Mouse (Mus musculus): Measurements from ENCODE around the gene Pramef8. TPM values are rescaled to one million over a fixed set of nuclear protein-coding genes. Genes with fewer than 3 reads are reported as not detected.
"Not testable (repeated sequence)": the region's sequence is repeated elsewhere in the genome, so short reads cannot be mapped to it uniquely, and the experiment has no call there.

Gene Pramef8
- polyA plus RNA-seq, 1 experiment from 2014 or later: 8.8 TPM

- Histone ChIP-seq H3K27me3 (replicated peaks; ENCODE audit: control insufficient read depth, insufficient read depth, low read length) (no peaks in the 10 kb centered on the region), H3K36me3 (ENCODE audit: control insufficient read depth, insufficient read depth, low read length) (no peaks in the 10 kb centered on the region), H3K4me3 (ENCODE audit: low read depth, low read length) (no peak within 1 kb of the TSS), H3K4me1 (ENCODE audit: control insufficient read depth, insufficient read depth, low read length) (no peaks in the 10 kb centered on the region), H3K9ac (ENCODE audit: low read depth, low read length) (no peak within 1 kb of the TSS), H3K4me2 (ENCODE audit: low read depth, low read length) (no peak within 1 kb of the TSS), H3K27ac (replicated peaks; ENCODE audit: low read depth, low read length) (no peak within 1 kb of the TSS), H3K9me3 (ENCODE audit: control insufficient read depth, low read length) (peaks cover 5% of the 10 kb centered on the region; the same call in 1 of the 2 replicates)
- ATAC-seq (ENCODE audit: low read depth): no peak
- WGBS: 76% methylated on average over 26 of the region's 26 CpGs
- DNase-seq (ENCODE audit: low spot score): no peak
Measured at GRCm38 (mm10) chr4:143394181-143394580, 18.0 kb upstream of the Pramef8 start, which contains the start of gene Pramel1. TSS of gene Pramel1 (plus strand) at chr4:143394428.

- Histone ChIP-seq H3K27me3 (replicated peaks; ENCODE audit: control insufficient read depth, insufficient read depth, low read length) (no peaks in the 10 kb centered on the region), H3K9me3 (ENCODE audit: control insufficient read depth, low read length) (peaks cover 15% of the 10 kb centered on the region), H3K4me2 (ENCODE audit: low read depth, low read length) (peak overlapping the region; percentile 55), H3K4me3 (ENCODE audit: low read depth, low read length) (peak overlapping the region; percentile 53), H3K27ac (replicated peaks; ENCODE audit: low read depth, low read length) (no peak overlapping the region), H3K9ac (ENCODE audit: low read depth, low read length) (peak overlapping the region; percentile 68), H3K4me1 (ENCODE audit: control insufficient read depth, insufficient read depth, low read length) (0 out of 2 replicates have a peak, but pooled peaks cover 3% of the 10 kb centered on the region), H3K36me3 (ENCODE audit: control insufficient read depth, insufficient read depth, low read length) (peaks cover 31% of the 10 kb centered on the region)
- no peak for ATAC-seq (ENCODE audit: low read depth)
- peak; percentile 2 for DNase-seq (ENCODE audit: low spot score)
- 71% methylated on average over 5 of the region's 5 CpGs for WGBS
Measured at GRCm38 (mm10) chr4:143411566-143412218, 534 bp upstream of the Pramef8 start.

GRCm38 (mm10) chr4:143413621-143414020 lies 1.4 kb downstream of the Pramef8 start:
- ATAC-seq (ENCODE audit: low read depth): no peak
- 97% methylated on average over 1 of the region's 1 CpGs for WGBS

GRCm38 (mm10) chr4:143414121-143414520 lies 1.9 kb downstream of the Pramef8 start:
- Histone ChIP-seq H3K36me3 (ENCODE audit: control insufficient read depth, insufficient read depth, low read length) (peaks cover 55% of the 10 kb centered on the region), H3K9me3 (ENCODE audit: control insufficient read depth, low read length) (peaks cover 15% of the 10 kb centered on the region), H3K4me1 (ENCODE audit: control insufficient read depth, insufficient read depth, low read length) (0 out of 2 replicates have a peak, but pooled peaks cover 3% of the 10 kb centered on the region), H3K27me3 (replicated peaks; ENCODE audit: control insufficient read depth, insufficient read depth, low read length) (no peaks in the 10 kb centered on the region), H3K27ac (replicated peaks; ENCODE audit: low read depth, low read length) (no peak overlapping the region), H3K4me3 (ENCODE audit: low read depth, low read length) (no peak overlapping the region), H3K9ac (ENCODE audit: low read depth, low read length) (no peak overlapping the region), H3K4me2 (ENCODE audit: low read depth, low read length) (no peak overlapping the region)
- ATAC-seq (ENCODE audit: low read depth): no peak
- 97% methylated on average over 3 of the region's 3 CpGs for WGBS
- no peak for DNase-seq (ENCODE audit: low spot score)

More at GRCm38 (mm10) chr4:143413621-143414020, 1.4 kb downstream of the Pramef8 start:
- H3K9ac ChIP-seq (ENCODE audit: low read depth, low read length): no peak overlapping the region
- peaks cover 15% of the 10 kb centered on the region for H3K9me3 ChIP-seq (ENCODE audit: control insufficient read depth, low read length)
- H3K4me1 ChIP-seq (ENCODE audit: control insufficient read depth, insufficient read depth, low read length): 0 out of 2 replicates have a peak, but pooled peaks cover 3% of the 10 kb centered on the region
- no peaks in the 10 kb centered on the region for H3K27me3 ChIP-seq (replicated peaks; ENCODE audit: control insufficient read depth, insufficient read depth, low read length)
- H3K27ac ChIP-seq (replicated peaks; ENCODE audit: low read depth, low read length): no peak overlapping the region
- peak overlapping the region; percentile 53 for H3K4me3 ChIP-seq (ENCODE audit: low read depth, low read length)
- DNase-seq (ENCODE audit: low spot score): no peak
- peaks cover 50% of the 10 kb centered on the region for H3K36me3 ChIP-seq (ENCODE audit: control insufficient read depth, insufficient read depth, low read length)
- H3K4me2 ChIP-seq (ENCODE audit: low read depth, low read length): no peak overlapping the region

GRCm38 (mm10) chr4:143426770-143427169 lies 14.5 kb downstream of the Pramef8 start:
- H3K36me3 ChIP-seq (ENCODE audit: control insufficient read depth, insufficient read depth, low read length); H3K27ac ChIP-seq (replicated peaks; ENCODE audit: low read depth, low read length); H3K9ac ChIP-seq (ENCODE audit: low read depth, low read length); H3K9me3 ChIP-seq (ENCODE audit: control insufficient read depth, low read length); H3K4me1 ChIP-seq (ENCODE audit: control insufficient read depth, insufficient read depth, low read length); H3K27me3 ChIP-seq (replicated peaks; ENCODE audit: control insufficient read depth, insufficient read depth, low read length); ATAC-seq (ENCODE audit: low read depth); H3K4me3 ChIP-seq (ENCODE audit: low read depth, low read length); H3K4me2 ChIP-seq (ENCODE audit: low read depth, low read length): not testable (repeated sequence)
- DNase-seq (ENCODE audit: low spot score): peak; percentile 1
- WGBS: 53% methylated on average over 5 of the region's 5 CpGs

DNA sequence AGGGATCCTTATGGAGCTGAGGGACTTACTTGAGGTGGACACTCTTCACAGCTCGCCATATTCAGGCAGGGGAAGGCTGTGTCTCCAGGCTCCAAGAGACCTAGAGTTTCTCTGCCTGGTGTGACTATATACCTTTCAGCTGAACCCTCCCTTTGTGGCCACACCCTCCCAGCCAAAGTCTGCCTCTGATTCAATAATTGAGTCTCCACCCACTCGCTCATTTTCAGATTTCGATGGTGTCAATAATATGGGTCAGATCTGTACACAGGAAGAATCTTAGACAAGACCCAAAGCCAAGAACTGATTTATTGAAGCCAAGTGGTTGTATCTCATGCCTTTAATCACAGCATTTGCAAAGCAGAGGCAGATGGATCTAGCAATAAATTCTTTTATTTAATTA lies 38.0 kb downstream of the Pramef8 start, which contains the start of gene Oog4:
TSS of gene Oog4 (minus strand) at position 101 of the 400 bp plus-strand sequence.
- 76% methylated on average over 3 of the region's 3 CpGs for WGBS
- Histone ChIP-seq H3K4me2 (ENCODE audit: low read depth, low read length) (no peak within 1 kb of the TSS), H3K9ac (ENCODE audit: low read depth, low read length) (no peak within 1 kb of the TSS), H3K27me3 (replicated peaks; ENCODE audit: control insufficient read depth, insufficient read depth, low read length) (no peaks in the 10 kb centered on the region), H3K4me1 (ENCODE audit: control insufficient read depth, insufficient read depth, low read length) (no peaks in the 10 kb centered on the region), H3K9me3 (ENCODE audit: control insufficient read depth, low read length) (no peaks in the 10 kb centered on the region), H3K36me3 (ENCODE audit: control insufficient read depth, insufficient read depth, low read length) (no peaks in the 10 kb centered on the region), H3K27ac (replicated peaks; ENCODE audit: low read depth, low read length) (no peak within 1 kb of the TSS), H3K4me3 (ENCODE audit: low read depth, low read length) (no peak within 1 kb of the TSS)
- DNase-seq (ENCODE audit: low spot score): no peak
- no peak for ATAC-seq (ENCODE audit: low read depth)

Other genes starting within 250 kb of the Pramef8 start
- 11.5 and 11.6 TPM in 2 replicates for gene Prdm2, start 199.4 kb upstream of the Pramef8 start, polyA plus RNA-seq (2014; fragmentation: Nextera tagmentation; extraction: Ambion mirVana)
- gene Pdpn, start 112.9 kb upstream of the Pramef8 start, polyA plus RNA-seq (2014; fragmentation: Nextera tagmentation; extraction: Ambion mirVana): 67.1 and 70.2 TPM in 2 replicates
- gene Lrrc38, start 62.7 kb upstream of the Pramef8 start, polyA plus RNA-seq (2014; fragmentation: Nextera tagmentation; extraction: Ambion mirVana): 2.2 and 2.3 TPM in 2 replicates
- gene Pramel1, start 18.0 kb upstream of the Pramef8 start, polyA plus RNA-seq (2014; fragmentation: Nextera tagmentation; extraction: Ambion mirVana): not detected in 2 replicates
- not detected in 2 replicates for gene Oog4, start 37.9 kb downstream of the Pramef8 start, polyA plus RNA-seq (2014; fragmentation: Nextera tagmentation; extraction: Ambion mirVana)
- gene Gm13043, start 98.9 kb downstream of the Pramef8 start, polyA plus RNA-seq (2014; fragmentation: Nextera tagmentation; extraction: Ambion mirVana): not detected in 2 replicates
- gene Gm13040, start 123.5 kb downstream of the Pramef8 start, polyA plus RNA-seq (2014; fragmentation: Nextera tagmentation; extraction: Ambion mirVana): not detected in 2 replicates
- gene BC080695, start 139.3 kb downstream of the Pramef8 start, polyA plus RNA-seq (2014; fragmentation: Nextera tagmentation; extraction: Ambion mirVana): not detected in 2 replicates
- gene Gm13057, start 139.3 kb downstream of the Pramef8 start, polyA plus RNA-seq (2014; fragmentation: Nextera tagmentation; extraction: Ambion mirVana): not detected in 2 replicates
- gene Gm13083, start 202.6 kb downstream of the Pramef8 start, polyA plus RNA-seq (2014; fragmentation: Nextera tagmentation; extraction: Ambion mirVana): not detected in 2 replicates
- gene Gm13088, start 244.8 kb downstream of the Pramef8 start, polyA plus RNA-seq (2014; fragmentation: Nextera tagmentation; extraction: Ambion mirVana): not detected in 2 replicates